Mouse (Mus musculus) stomach, embryonic 16.5 days (tissue): ENCODE measurements around the gene Atp8b5. TPM values are rescaled to one million over a fixed set of nuclear protein-coding genes. Genes with fewer than 3 reads are reported as not detected.
A peak's percentile ranks its signal among the peaks of the same experiment; 100 is the strongest.

ENCODE experiments used
- ATAC-seq: fragments of 200-750 bp; cut with Nextera tagmentation; 2 replicates; pipeline ENCODE4 v1.8.0; 2017; ENCODE audit warnings: moderate number of reproducible peaks, moderate TSS enrichment; ENCODE audit not compliant: insufficient read depth, low FRiP score
- H3K27ac ChIP-seq: fragments of 300-500 bp; sonication (generic); 2 replicates; pipeline ENCODE4 v1.5.1; 2014; ENCODE audit warnings: low read length
- H3K27me3 ChIP-seq: fragments of 300-500 bp; sonication (generic); 2 replicates; pipeline ENCODE4 v1.6.1; 2014; ENCODE audit warnings: low read length, control low read depth, mixed read lengths; ENCODE audit not compliant: control insufficient read depth, insufficient read depth
- H3K36me3 ChIP-seq: fragments of 300-500 bp; sonication (generic); 2 replicates; pipeline ENCODE4 v1.6.1; 2014; ENCODE audit warnings: low read length; ENCODE audit not compliant: control insufficient read depth, insufficient read depth
- H3K4me1 ChIP-seq: fragments of 300-500 bp; sonication (generic); 2 replicates; pipeline ENCODE4 v1.6.1; 2014; ENCODE audit warnings: low read length, control low read depth, mixed read lengths; ENCODE audit not compliant: control insufficient read depth, insufficient read depth
- H3K4me2 ChIP-seq: fragments of 300-500 bp; sonication (generic); 2 replicates; pipeline ENCODE4 v1.6.1; 2014; ENCODE audit warnings: low read depth, low read length, mixed read lengths
- H3K4me3 ChIP-seq: fragments of 300-500 bp; sonication (generic); replicated peaks from 2 replicates; pipeline ENCODE4 v1.5.1; 2014; ENCODE audit warnings: mild to moderate bottlenecking, low read length
- H3K9ac ChIP-seq: fragments of 300-500 bp; sonication (generic); 2 replicates; pipeline ENCODE4 v1.6.1; 2014; ENCODE audit warnings: low read length
- H3K9me3 ChIP-seq: fragments of 300-500 bp; sonication (generic); replicated peaks from 2 replicates; pipeline ENCODE4 v1.6.1; 2016; ENCODE audit warnings: low read length, control low read depth; ENCODE audit not compliant: control insufficient read depth
- WGBS: fragments of 180-500 bp; shearing (Covaris S2); extraction: QIAGEN DNeasy Blood & Tissue Kit; methylation state at CpG from one replicate; pipeline ENCODE4 v1.1.7; 2014; 5-methylcytosine and 5-hydroxymethylcytosine counted together
- polyA plus RNA-seq: library from polyadenylated mRNA; unstranded; fragments of >200 nt; fragmentation: Nextera tagmentation; extraction: Ambion mirVana; gene quantifications from 2 replicates; pipeline ENCODE4 v1.2.1, GENCODE M21; 2015

Atp8b5 gene
- polyA plus RNA-seq, 1 experiment from 2014 or later = 0.19 TPM

DNA sequence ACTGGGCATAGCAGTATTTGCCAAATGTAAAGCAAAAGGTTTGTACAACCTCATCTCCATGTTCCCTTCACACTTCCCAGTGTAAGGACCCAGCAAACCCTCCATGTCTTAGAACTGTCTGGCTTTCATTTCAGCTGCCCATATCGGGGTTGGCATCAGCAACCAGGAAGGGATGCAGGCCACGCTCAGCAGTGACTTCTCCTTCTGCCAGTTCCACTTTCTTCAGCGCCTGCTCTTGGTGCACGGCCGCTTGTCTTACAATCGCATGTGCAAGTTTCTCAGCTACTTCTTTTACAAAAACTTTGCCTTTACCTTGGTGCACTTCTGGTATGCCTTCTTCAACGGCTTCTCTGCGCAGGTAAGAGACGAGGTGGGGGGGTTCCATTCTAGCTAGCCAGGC, 100.8 kb downstream of the Atp8b5 start:
- ATAC-seq = no peak
- H3K4me2 ChIP-seq = no peak overlapping the region
- no peak overlapping the region for H3K9ac ChIP-seq
- H3K27me3 ChIP-seq = no peaks in the 10 kb centered on the region
- no peaks in the 10 kb centered on the region for H3K36me3 ChIP-seq
- no peaks in the 10 kb centered on the region for H3K9me3 ChIP-seq
- H3K4me3 ChIP-seq = no peak overlapping the region
- H3K4me1 ChIP-seq = no peaks in the 10 kb centered on the region
- no peak overlapping the region for H3K27ac ChIP-seq
- 87% methylated on average over 9 of the region's 9 CpGs for WGBS

DNA sequence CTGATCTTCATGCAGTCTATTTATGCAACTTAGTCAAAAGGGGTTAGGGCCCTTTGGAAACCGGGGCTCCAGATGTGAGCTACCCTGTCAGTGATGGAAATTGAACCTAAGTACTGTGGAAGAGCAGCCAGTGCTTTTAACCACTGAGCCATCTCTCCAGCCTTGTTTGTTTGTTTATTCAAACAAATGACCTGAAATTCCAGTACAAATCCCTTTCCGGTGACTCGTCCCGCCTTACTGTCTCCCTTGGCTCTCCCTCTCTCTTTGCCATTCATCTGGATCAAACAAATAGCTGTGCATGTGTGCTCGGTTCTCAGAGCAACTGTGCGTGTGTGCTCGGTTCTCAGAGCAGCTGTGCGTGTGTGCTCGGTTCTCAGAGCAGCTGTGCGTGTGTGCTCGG, 104.4 kb downstream of the Atp8b5 start:
- H3K27me3 ChIP-seq = no peaks in the 10 kb centered on the region
- WGBS = 58% methylated on average over 9 of the region's 11 CpGs
- no peak overlapping the region for H3K9ac ChIP-seq
- no peak overlapping the region for H3K4me2 ChIP-seq
- no peak overlapping the region for H3K27ac ChIP-seq
- no peaks in the 10 kb centered on the region for H3K36me3 ChIP-seq
- no peak for ATAC-seq
- no peaks in the 10 kb centered on the region for H3K9me3 ChIP-seq
- no peaks in the 10 kb centered on the region for H3K4me1 ChIP-seq
- no peak overlapping the region for H3K4me3 ChIP-seq

DNA sequence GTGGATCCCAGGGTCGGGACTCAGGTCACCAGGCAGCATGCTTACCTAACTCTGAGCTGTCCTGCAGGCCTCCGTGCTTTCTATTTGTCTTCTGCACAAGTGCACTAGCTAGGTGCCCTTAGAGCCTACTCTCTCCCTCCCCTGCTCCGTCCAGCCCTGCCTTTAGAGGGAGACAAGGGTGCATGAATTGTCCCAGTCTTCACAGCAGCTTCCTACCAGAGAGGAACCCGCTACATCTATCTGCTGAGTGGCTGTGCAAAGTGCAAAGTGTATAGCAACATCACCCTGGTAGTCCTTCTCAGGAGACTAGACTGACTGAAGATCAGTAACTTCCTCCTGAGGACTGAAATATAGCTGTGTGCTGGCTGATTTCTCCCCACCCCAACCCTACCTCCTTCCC, 105.2 kb downstream of the Atp8b5 start:
- no peaks in the 10 kb centered on the region for H3K27me3 ChIP-seq
- no peak overlapping the region for H3K4me2 ChIP-seq
- H3K4me1 ChIP-seq = no peaks in the 10 kb centered on the region
- H3K27ac ChIP-seq = no peak overlapping the region
- H3K9ac ChIP-seq = no peak overlapping the region
- H3K4me3 ChIP-seq = no peak overlapping the region
- no peaks in the 10 kb centered on the region for H3K36me3 ChIP-seq
- H3K9me3 ChIP-seq = no peaks in the 10 kb centered on the region
- ATAC-seq = no peak
- WGBS = 63% methylated on average over 4 of the region's 4 CpGs

DNA sequence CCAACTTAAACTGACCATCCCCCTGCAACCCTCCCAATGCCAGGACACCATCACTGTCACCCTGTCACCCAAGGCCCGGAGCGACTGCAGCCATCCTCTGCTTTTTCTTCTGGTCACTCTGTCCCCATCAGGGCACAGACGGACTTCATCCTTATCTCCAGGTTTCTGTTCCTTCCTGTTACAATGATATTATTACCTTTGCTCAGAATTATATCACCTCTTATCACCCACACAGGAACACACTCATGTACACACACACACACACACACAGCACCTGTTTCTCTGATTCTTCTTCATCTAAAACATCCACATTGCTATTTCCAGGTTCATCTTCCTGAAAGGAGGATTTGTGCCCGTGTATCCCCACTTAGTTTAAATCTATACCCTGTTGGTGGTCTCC, 107.3 kb downstream of the Atp8b5 start:
- Histone ChIP-seq H3K27me3 (no peaks in the 10 kb centered on the region), H3K9me3 (no peaks in the 10 kb centered on the region), H3K4me1 (no peaks in the 10 kb centered on the region), H3K4me3 (no peak overlapping the region), H3K9ac (no peak overlapping the region), H3K36me3 (no peaks in the 10 kb centered on the region), H3K27ac (no peak overlapping the region), H3K4me2 (no peak overlapping the region)
- no peak for ATAC-seq
- WGBS = 80% methylated on average over 4 of the region's 4 CpGs

DNA sequence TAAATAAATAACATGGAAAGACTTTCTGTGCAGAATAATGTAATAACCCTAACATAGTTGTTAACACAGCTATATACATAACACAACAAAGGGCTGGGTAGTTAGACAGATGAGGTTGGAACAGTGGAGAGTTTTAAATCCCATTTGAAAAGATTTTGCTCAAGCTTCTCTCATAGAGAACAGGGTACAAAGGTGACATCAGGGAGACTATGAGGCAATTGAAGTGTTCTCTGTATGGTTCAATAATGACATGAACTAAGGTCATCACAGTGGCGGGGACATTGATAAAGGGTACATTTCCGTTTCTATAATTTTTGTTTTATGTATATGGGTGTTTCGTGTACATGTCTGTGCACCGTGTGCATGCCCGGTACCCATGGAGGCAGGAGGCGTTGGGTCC, 112.6 kb downstream of the Atp8b5 start:
- WGBS = 87% methylated on average over 6 of the region's 6 CpGs
- Histone ChIP-seq H3K4me3 (no peak overlapping the region), H3K36me3 (no peaks in the 10 kb centered on the region; the same call in 1 of the 2 replicates), H3K27ac (no peak overlapping the region), H3K4me1 (peaks cover 17% of the 10 kb centered on the region), H3K9me3 (no peaks in the 10 kb centered on the region), H3K27me3 (no peaks in the 10 kb centered on the region), H3K9ac (no peak overlapping the region), H3K4me2 (no peak overlapping the region)
- ATAC-seq = no peak

DNA sequence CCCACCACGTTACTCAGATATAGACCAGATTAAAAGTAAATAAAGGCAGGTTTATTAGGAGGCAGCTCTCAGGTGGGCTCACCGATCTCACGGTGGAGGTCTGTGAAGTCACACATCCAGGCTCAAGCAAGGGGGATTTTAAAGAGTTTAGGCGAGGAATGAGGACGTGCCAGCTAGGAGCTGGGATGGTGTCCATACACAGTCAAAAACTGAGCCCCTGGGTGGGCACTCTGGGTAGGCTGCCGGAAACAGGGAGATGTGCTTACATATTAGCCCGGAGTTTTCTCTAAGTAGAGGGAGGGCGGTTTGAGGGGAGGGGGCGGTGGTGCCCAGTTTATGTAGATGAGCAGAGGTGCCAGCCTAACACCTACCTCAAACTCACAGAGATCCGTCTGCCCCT, 114.0 kb downstream of the Atp8b5 start:
- H3K27ac ChIP-seq = peak overlapping the region; percentile 9; the same call in 1 of the 2 replicates
- H3K9me3 ChIP-seq = no peaks in the 10 kb centered on the region

DNA sequence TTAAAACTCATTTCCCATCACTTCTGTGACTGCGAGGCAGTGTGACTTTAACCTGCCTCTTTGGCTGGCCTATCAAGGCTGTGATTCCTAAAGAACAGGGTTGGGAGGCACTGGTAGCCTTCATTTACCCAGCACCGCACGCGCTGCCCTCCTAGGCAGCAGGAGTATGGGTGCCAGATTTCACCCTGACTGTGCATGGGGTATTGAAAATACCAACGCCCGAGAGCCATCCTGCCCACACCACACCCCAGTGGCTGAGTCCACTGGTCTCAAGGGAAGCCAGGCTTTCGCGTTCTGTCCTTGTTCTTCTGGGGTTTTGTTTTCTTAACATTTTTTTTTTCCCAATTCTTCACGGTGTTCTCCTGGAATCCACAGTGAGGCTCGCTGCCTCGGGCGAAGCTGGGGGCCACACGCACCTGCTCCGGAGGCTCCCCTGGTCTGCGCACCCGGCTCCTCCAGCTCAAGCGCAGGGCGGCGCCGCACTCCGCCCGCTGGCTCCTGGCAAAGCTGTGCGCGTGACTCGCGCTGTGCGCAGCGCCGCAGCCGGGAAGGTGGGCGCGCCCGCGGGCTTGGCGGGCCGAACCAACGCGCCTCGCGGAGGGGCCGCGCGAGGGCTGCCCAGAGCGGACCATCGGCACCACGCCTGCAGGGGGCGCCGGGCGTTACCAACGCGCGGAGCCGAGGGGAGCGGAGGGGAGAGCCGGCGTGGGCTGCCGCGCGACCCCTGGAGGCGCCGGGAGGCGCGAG, 114.6 kb downstream of the Atp8b5 start, which contains the start of gene Rusc2:
Gene Rusc2 (plus strand): TSS at position 572 of the 747 bp plus-strand sequence.
- H3K27ac ChIP-seq = peak within 1 kb of the TSS; percentile 77
- ATAC-seq = peak; percentile 92

More for the DNA sequence above, 114.0 kb downstream of the Atp8b5 start:
- Histone ChIP-seq H3K27me3 (no peaks in the 10 kb centered on the region), H3K9ac (peak overlapping the region; percentile 91), H3K36me3 (no peaks in the 10 kb centered on the region; the same call in 1 of the 2 replicates), H3K4me1 (peaks cover 17% of the 10 kb centered on the region), H3K4me2 (peak overlapping the region; percentile 90), H3K4me3 (peak overlapping the region; percentile 77)
- ATAC-seq = no peak
- WGBS = 35% methylated on average over 10 of the region's 10 CpGs

DNA sequence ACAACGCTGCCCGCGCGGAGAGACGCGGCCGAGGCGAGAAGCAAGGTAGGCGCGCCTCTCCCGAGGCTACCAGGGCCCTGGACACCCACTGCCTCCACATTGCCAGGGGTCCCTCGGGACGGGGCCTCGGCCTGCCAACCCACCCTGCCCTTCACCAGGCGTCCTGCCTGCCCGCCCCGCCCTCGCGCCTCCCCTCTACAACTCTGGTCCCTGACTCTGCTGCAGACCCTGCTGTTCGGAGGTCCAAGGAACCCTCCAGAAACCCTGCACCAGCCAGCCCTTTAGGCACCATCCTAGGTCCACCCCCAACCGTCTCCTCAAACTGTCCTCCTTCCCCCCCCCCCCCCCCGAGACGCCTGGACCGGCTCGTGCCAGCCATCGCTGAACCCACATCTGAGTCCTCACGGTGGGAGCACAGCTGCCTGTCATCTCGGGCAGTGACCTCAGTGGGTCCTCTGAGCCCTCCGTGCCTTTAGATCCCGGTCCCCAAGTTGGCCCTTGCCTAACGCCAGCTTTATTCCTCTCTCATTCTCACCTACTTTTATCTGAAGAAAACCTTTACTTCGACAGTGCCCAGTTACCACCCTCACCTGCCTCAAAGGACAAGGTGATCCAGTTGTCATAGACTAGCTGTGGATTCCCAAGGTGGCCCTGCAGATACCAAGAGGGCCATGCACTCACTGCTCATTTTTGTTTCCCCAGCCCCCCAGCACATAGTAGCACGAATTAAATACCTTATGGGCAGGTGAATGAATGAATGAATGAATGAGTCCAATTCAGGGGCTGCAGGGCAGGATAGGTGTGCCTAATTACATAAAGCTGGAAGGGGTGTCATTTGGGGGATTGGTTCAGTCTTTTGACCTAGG, 115.4 kb downstream of the Atp8b5 start:
- H3K9ac ChIP-seq = peak overlapping the region; percentile 91
- H3K4me3 ChIP-seq = peak overlapping the region; percentile 77
- H3K4me2 ChIP-seq = peak overlapping the region; percentile 90
- H3K27ac ChIP-seq = peak overlapping the region; percentile 77
- 7% methylated on average over 28 of the region's 33 CpGs for WGBS
- H3K27me3 ChIP-seq = no peaks in the 10 kb centered on the region
- ATAC-seq = peak; percentile 66
- H3K9me3 ChIP-seq = no peaks in the 10 kb centered on the region
- H3K4me1 ChIP-seq = peaks cover 17% of the 10 kb centered on the region
- H3K36me3 ChIP-seq = no peaks in the 10 kb centered on the region; the same call in 1 of the 2 replicates

More for the DNA sequence above, 114.6 kb downstream of the Atp8b5 start, which contains the start of gene Rusc2:
- no peaks in the 10 kb centered on the region for H3K9me3 ChIP-seq
- H3K4me3 ChIP-seq = peak within 1 kb of the TSS; percentile 77
- H3K36me3 ChIP-seq = no peaks in the 10 kb centered on the region; the same call in 1 of the 2 replicates
- under 1% methylated on average over 63 of the region's 63 CpGs for WGBS
- no peaks in the 10 kb centered on the region for H3K27me3 ChIP-seq
- H3K4me2 ChIP-seq = peak within 1 kb of the TSS; percentile 90
- H3K9ac ChIP-seq = peak within 1 kb of the TSS; percentile 91
- H3K4me1 ChIP-seq = peaks cover 17% of the 10 kb centered on the region
